Mouse (Mus musculus) lung, postnatal 0 days (tissue): Measurements from ENCODE around the gene Dmrta2.

Source experiments
- CTCF ChIP-seq: IDR thresholded peaks from 2 replicates; pipeline ENCODE4 v1.5.1; 2016; ENCODE audit warnings: antibody characterized with exemption, mild to moderate bottlenecking
- EP300 ChIP-seq: IDR thresholded peaks from 2 replicates; pipeline ENCODE4 v1.6.1; 2016; ENCODE audit warnings: antibody characterized with exemption, mild to moderate bottlenecking, control low read depth

GRCm38 (mm10) chr4:109978858-109979340 is 1.0 kb downstream of the Dmrta2 start:
- TF ChIP-seq CTCF, result no peak
- no peak for TF ChIP-seq EP300
